Mouse (Mus musculus): ENCODE measurements around the gene Vezt.
A peak's percentile ranks its signal among the peaks of the same experiment; 100 is the strongest.

Gene Vezt

GRCm38 (mm10) chr10:93950991-93951390 lies 84.6 kb downstream of the Vezt start:
- DNase-seq (ENCODE audit: low spot score) = peak; percentile 21

GRCm38 (mm10) chr10:93949921-93950320 lies 85.7 kb downstream of the Vezt start:
- DNase-seq (ENCODE audit: low spot score) = no peak

- no peak for DNase-seq (ENCODE audit: low spot score)
Observed at GRCm38 (mm10) chr10:93945843-93946499, 89.6 kb downstream of the Vezt start.

- peak; percentile 33 for DNase-seq (ENCODE audit: low spot score)
Observed at GRCm38 (mm10) chr10:93945364-93945763, 90.3 kb downstream of the Vezt start.

GRCm38 (mm10) chr10:93944241-93944640 lies 91.4 kb downstream of the Vezt start:
- DNase-seq (ENCODE audit: low spot score) = peak; percentile 40

GRCm38 (mm10) chr10:93940279-93940678 lies 95.3 kb downstream of the Vezt start:
- DNase-seq (ENCODE audit: low spot score) = no peak

GRCm38 (mm10) chr10:93939676-93940075 lies 95.9 kb downstream of the Vezt start:
- no peak for DNase-seq (ENCODE audit: low spot score)

- no peak for DNase-seq (ENCODE audit: low spot score)
Observed at GRCm38 (mm10) chr10:93938844-93939271, 96.8 kb downstream of the Vezt start.

GRCm38 (mm10) chr10:93933980-93934379 lies 101.6 kb downstream of the Vezt start:
- peak; percentile 65 for DNase-seq (ENCODE audit: low spot score)

GRCm38 (mm10) chr10:93932861-93933260 lies 102.8 kb downstream of the Vezt start:
- no peak for DNase-seq (ENCODE audit: low spot score)

GRCm38 (mm10) chr10:93932020-93932419 lies 103.6 kb downstream of the Vezt start:
- DNase-seq (ENCODE audit: low spot score) = no peak

GRCm38 (mm10) chr10:93931431-93931830 lies 104.2 kb downstream of the Vezt start:
- no peak for DNase-seq (ENCODE audit: low spot score)

- no peak for DNase-seq (ENCODE audit: low spot score)
Observed at GRCm38 (mm10) chr10:93930236-93930824, 105.3 kb downstream of the Vezt start.

GRCm38 (mm10) chr10:93924666-93925065 lies 111.0 kb downstream of the Vezt start:
- DNase-seq (ENCODE audit: low spot score) = no peak

GRCm38 (mm10) chr10:93921160-93921559 lies 114.5 kb downstream of the Vezt start:
- DNase-seq (ENCODE audit: low spot score) = no peak

- peak; percentile 26 for DNase-seq (ENCODE audit: low spot score)
Observed at GRCm38 (mm10) chr10:93919227-93919626, 116.4 kb downstream of the Vezt start.

- DNase-seq (ENCODE audit: low spot score) = peak; percentile 10
Observed at GRCm38 (mm10) chr10:93918701-93919100, 116.9 kb downstream of the Vezt start.

- DNase-seq (ENCODE audit: low spot score) = no peak
Observed at GRCm38 (mm10) chr10:93918087-93918486, 117.5 kb downstream of the Vezt start.

GRCm38 (mm10) chr10:93916778-93917177 lies 118.8 kb downstream of the Vezt start:
- no peak for DNase-seq (ENCODE audit: low spot score)

- DNase-seq (ENCODE audit: low spot score) = no peak
Observed at GRCm38 (mm10) chr10:93915531-93916275, 119.9 kb downstream of the Vezt start.

GRCm38 (mm10) chr10:93913525-93913924 lies 122.1 kb downstream of the Vezt start:
- DNase-seq (ENCODE audit: low spot score) = no peak

- no peak for DNase-seq (ENCODE audit: low spot score)
Observed at GRCm38 (mm10) chr10:93912917-93913316, 122.7 kb downstream of the Vezt start.

All from adipocyte (in vitro differentiated cells).